Mouse (Mus musculus) CD4-positive, CD25-positive, alpha-beta regulatory T cell, adult 2 months (primary cell): ENCODE results near the gene Xdh.

Experiments
- DNase-seq: peaks from one replicate; pipeline ENCODE4 v3.0.0-alpha.2; 2012; ENCODE audit warnings: low read depth, low spot score

Gene Xdh

GRCm38 (mm10) chr17:73950062-73950735, at the start of gene Xdh:
Xdh (minus strand) TSS chr17:73950196.
- peak; percentile 62 for DNase-seq

- no peak for DNase-seq
Measured at GRCm38 (mm10) chr17:73995907-73996645, 46.1 kb upstream of the Xdh start.

DNA sequence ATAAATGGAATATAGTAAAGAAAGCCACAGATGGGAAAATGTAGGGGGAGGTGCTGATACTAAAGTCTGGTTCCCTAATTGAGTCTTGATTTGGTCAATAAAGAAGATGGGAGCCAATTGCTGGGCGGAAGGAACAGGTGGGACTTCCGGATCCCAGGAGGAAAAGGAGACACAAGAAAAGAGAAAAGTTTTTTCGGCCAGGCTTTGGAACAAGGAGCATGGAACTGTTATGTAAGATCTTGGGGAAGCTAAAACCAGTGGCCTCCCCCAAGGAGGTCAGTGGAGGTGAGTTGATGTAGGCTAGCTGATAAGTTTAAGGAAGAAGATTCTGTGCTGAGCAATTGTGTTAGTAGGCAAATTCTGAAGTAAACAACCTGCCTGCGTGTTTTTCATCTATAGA, 41.3 kb upstream of the Xdh start:
- DNase-seq = no peak

GRCm38 (mm10) chr17:73986571-73986970, 36.6 kb upstream of the Xdh start:
- DNase-seq = no peak

GRCm38 (mm10) chr17:73985936-73986335, 35.9 kb upstream of the Xdh start:
- DNase-seq = no peak

DNA sequence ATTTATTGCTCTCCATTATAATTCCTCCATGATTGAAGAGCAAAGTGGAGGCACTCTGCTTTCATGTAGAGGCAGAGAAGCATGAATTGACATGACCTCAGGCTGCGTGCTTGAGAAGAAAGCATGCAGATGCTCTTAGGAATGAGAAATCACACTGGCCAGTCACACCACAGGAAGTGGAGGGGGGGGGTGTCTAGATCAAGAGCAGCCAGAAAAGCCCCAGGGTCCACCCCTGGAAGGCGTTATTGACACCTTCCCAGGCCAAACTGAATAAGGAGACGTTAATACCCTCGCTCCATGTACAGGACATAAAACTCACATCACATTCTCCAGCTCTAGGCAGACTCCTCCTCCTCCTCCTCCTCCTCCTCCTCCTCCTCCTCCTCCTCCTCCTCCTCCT, 34.5 kb upstream of the Xdh start:
- DNase-seq = no peak

- DNase-seq = no peak
Measured at GRCm38 (mm10) chr17:73982871-73983270, 32.9 kb upstream of the Xdh start.

GRCm38 (mm10) chr17:73976066-73976465, 26.1 kb upstream of the Xdh start:
- no peak for DNase-seq

GRCm38 (mm10) chr17:73972648-73973047, 22.7 kb upstream of the Xdh start:
- no peak for DNase-seq

GRCm38 (mm10) chr17:73971291-73971690, 21.3 kb upstream of the Xdh start:
- DNase-seq = no peak

DNA sequence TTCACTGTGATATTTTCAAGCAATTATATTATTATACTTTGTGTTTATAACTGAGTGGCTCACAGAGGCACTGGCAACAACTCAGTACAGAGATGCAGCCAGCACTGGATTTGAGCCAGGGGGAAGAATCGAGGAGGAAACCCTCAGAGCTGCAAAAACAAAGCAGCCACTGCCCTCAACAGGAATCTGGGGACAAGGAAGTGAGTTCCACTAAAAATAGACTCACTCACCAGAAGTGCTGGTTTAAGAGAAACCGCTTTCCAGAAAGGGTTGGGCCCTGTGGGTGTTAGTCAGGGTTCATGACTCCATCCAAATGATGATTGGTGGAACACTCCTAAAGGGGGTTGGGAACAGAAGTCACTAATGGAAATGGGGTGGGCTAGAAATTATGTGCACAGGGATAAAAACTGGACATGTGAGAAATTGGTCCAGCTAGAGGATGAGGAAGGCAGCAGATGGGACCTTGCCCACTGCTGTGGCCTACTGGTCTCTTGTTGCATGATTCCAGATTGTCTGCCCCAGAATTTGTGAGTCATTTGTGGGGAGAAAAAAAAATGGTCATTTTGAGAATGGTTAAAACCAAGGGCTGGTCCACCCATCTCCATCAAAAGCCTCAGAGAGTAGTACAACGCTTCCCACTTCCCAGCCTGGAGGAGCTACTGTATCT, 20.5 kb upstream of the Xdh start:
- no peak for DNase-seq

DNA sequence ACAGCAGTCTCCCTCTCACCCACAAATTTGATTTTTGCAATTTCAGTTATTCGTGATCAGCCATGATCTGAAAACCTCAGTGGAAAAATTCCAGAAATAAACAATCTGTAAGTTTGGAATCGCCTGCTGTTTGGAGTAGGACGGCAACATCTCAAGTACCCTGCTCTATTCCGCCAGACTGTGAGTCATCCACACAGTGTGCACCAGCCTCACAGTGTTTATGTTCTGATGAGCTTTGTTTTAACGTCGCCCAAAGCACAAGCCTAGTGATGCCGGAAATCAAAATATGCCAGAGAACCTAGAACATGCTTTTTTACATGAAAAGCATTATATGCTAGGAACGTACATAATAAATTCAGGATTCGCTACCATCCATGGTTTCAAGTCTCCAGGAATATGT, 14.9 kb upstream of the Xdh start:
- DNase-seq = no peak

DNA sequence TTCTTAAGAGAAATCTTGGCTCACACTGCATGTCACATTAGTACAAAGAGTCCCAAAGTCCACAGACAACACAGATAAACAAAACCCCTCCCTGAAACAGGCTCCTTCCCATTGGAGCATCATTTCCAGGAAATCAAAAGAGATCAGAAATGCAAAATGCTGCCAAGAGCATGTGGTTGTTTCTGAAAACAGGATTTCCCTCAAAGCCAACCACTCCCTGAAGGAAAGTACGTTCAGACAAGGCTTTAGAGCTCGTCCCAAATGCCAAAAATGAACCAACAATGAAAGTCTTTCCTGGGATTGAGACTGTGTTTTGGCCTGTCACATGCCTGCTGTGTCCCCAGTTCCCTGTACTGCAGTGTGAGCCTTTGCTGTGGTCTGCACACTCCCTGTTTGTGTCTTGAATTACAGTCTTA, 12.6 kb upstream of the Xdh start:
- DNase-seq = no peak

GRCm38 (mm10) chr17:73961801-73962403, 11.9 kb upstream of the Xdh start:
- no peak for DNase-seq

DNA sequence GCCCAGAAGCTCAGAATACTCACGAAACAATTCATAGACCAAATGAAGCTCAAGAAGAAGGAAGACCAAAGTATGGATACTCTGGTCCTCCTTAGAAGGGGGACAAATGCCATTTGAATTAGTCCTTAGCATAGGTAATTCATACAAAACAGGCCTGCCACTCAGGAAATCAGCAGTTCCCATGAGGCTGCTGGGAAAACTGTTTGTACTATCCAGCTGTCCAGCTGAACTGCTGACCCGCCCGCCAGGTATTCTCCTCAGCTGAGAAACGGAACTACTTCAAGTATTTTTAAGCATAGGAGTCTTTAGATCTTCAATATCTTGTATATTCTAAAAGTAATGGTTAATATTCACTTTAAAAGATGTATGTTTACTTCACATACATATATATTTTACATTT, 10.7 kb upstream of the Xdh start:
- DNase-seq = no peak

DNA sequence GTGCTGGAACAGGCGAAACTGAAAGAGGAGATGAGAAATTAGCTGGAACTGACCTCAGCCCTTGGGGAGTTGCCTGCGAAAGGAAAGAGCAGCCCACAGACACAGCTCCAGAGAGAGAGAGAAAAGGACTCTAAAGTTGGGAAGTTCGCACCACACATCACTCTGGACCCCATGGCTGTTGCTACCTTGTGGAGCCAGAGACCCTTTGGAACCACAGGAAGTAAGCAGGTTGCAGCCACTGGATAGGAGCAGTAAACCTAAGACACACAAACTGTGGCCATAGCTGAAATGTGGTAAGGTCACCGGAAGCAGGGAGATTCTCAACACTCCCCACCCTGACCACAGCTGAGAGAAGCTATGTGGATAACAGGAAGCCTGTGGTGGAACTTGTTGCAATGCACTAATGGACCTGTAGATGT, 2.1 kb upstream of the Xdh start:
- peak; percentile 72 for DNase-seq

DNA sequence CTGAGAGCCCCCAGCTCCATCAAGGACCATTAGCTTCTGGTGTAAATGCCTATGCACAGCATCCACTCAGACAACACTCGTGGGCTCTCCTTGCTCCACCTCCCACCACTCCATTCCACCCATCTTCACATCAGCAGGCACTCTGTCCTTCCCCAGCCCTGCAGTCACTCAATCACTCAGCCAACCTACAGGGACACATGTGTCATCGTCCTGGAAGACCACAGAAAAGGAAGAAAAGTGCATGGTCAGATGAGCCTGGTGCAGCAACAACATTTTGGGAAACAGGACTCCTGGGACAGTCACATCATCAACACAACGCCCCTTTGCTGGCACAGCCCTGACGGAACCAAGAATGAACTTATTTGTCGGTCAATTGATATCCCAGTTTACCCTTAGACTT, 974 bp upstream of the Xdh start:
- peak; percentile 7 for DNase-seq

- peak; percentile 71 for DNase-seq
Measured at GRCm38 (mm10) chr17:73949498-73949897, 498 bp downstream of the Xdh start.

- DNase-seq = no peak
Measured at GRCm38 (mm10) chr17:73948801-73949200, 1.2 kb downstream of the Xdh start.

DNA sequence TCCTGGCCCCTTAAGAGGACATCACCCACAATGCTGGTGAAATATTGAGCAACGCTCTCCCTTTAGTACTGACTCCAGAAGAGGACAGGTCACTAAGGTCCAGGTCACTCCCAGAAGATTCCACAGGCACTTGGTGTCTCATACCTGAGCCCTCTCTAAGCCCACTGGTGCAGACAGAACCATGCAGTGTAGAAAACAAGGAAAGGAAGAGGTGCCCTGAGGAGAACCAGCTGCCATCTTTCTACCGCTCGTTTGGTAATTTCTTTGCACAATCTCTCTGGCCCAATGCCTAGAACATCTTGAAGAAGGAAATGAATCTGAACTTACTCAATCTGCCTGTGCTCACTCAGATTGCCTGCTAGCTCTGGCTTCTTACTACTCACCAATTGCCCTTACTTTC, 2.0 kb downstream of the Xdh start:
- no peak for DNase-seq

DNA sequence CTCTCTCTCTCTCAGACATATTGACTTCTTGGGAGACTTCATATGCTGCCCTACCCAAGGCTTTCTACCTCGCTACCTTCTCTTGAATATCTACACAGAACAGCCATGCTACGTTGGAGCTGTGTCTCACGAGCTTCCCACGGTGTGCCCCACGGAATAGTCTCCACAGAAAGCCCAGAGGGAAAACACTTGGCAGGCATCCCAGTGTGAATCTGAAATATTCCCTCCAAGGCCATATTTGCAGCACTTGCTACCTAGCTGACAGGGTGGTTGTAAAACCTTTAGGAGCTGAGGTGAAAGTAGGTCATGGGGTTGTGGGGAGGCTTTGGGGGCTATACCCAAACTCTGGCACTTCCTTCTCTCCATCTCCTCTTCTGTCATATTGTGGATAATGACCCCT, 3.1 kb downstream of the Xdh start:
- DNase-seq = no peak

GRCm38 (mm10) chr17:73944661-73945060, 5.3 kb downstream of the Xdh start:
- no peak for DNase-seq
